ENCODE assay signal across 18 mouse cellular contexts in the genomic region with DNA sequence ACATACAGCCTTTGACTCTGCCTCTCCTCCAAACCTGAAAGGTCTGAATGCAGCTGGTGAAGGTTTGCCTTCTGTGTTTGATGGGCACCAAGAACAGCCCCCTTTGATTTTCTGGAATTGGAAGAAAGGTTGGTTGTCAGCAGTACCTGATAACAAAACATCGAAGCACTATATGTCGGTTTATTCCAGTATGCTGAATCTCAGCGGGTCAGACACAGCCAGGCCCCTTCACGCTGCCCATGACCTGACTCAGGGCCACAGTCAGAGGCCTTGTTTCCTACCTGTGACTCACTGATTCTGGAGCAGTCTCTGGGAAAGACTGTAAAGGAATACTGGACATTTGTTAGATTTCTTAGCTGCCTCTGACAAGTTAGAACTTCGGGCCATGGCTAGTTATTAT. TPM values are rescaled to one million over a fixed set of nuclear protein-coding genes. Genes with fewer than 3 reads are reported as not detected.
DNase-seq lines count a peak whose midpoint lies in the region; TF ChIP-seq lines count a peak whose summit lies in the region.
"Had no signal": no experiment of that assay in that cellular context is flagged by ENCODE, and none has a peak within 500 bp of the region (broad histone marks: within the 10 kb centered on the region; RNA-seq: fewer than 3 reads in every experiment).

No protein-coding gene starts in this region.

- DNase-seq in adrenal gland, adult 2 months, result peak; percentile 80
- DNase-seq in adrenal gland, adult 18-20 months (ENCODE audit: low spot score in 2 of 2), result no peak
- DNase-seq in adrenal gland, adult 8-10 months, result peak; percentile 66
- peak; percentile 34 for DNase-seq in adrenal gland, postnatal 10 days
- DNase-seq in adrenal gland, postnatal 25 days, result peak; percentile 43
- no peak for DNase-seq in testis, postnatal 14 days (ENCODE audit: low spot score)
- no peak for DNase-seq in left cerebral cortex, adult 2 months (ENCODE audit: extremely low spot score in 1 of 2, low spot score in 2 of 2)
- DNase-seq in thymus, postnatal 36 days, result no peak
- DNase-seq: cerebellum, adult 11-12 months; cerebellum, adult 2 months; cerebellum, adult 9-10 months; cerebellum, postnatal 10 days; cerebellum, postnatal 25 days; forebrain, postnatal 0 days had no signal

- no peak for TF ChIP-seq CTCF in left cerebral cortex, adult 2 months (IDR thresholded peaks at IDR 0.05)

- H3K27ac ChIP-seq in left cerebral cortex, adult 2 months, result no peak overlapping the region
- H3K27ac ChIP-seq: embryonic facial prominence, embryonic 10.5 days; embryonic facial prominence, embryonic 12.5 days; forebrain, embryonic 13.5 days; forebrain, embryonic 15.5 days had no signal

- no peak overlapping the region for H3K4me3 ChIP-seq in left cerebral cortex, adult 2 months
- H3K4me3 ChIP-seq: embryonic facial prominence, embryonic 10.5 days; embryonic facial prominence, embryonic 12.5 days; forebrain, embryonic 13.5 days; forebrain, embryonic 15.5 days had no signal

- intact Hi-C loops in left cerebral cortex, adult 2 months (cut with DNase I), result no loop called here

RNA-seq across cellular contexts. Expression of gene Foxk2, which starts 35.0 kb away (rescaled TPM):
- 10 to 100 TPM; 35.2 to 43.1 TPM for total RNA-seq in adrenal gland, adult 2 months (2021)
- polyA plus RNA-seq in adrenal gland, adult 2 months (2012; rRNA removed), result 44.9 and 78.0 TPM in 2 replicates
- 10 to 100 TPM; 41.6 to 45.5 TPM for total RNA-seq in adrenal gland, adult 18-20 months (2021)
- 10 to 100 TPM; 32.8 to 44.0 (median 41.8) TPM for total RNA-seq in adrenal gland, adult 8-10 months (2022)
- total RNA-seq in adrenal gland, postnatal 10 days (2021), result 10 to 100 TPM; 32.7 to 33.3 TPM
- 38.7 and 51.6 TPM in 2 replicates for total RNA-seq in adrenal gland, postnatal 25 days (2021)
- 10 to 100 TPM; 84.0 to 86.5 TPM for total RNA-seq in left cerebral cortex, adult 2 months (2021)

RNA-seq across cellular contexts. Expression of gene Narf, which starts 57.7 kb away (rescaled TPM):
- 10 to 100 TPM; 14.4 to 22.8 TPM for total RNA-seq in adrenal gland, adult 2 months (2021)
- 22.8 and 29.3 TPM in 2 replicates for polyA plus RNA-seq in adrenal gland, adult 2 months (2012; rRNA removed)
- total RNA-seq in adrenal gland, adult 18-20 months (2021), result 10 to 100 TPM; 14.4 to 15.2 TPM
- total RNA-seq in adrenal gland, adult 8-10 months (2022), result 10 to 100 TPM; 20.4 to 24.7 (median 23.1) TPM
- total RNA-seq in adrenal gland, postnatal 10 days (2021), result 10 to 100 TPM; 29.3 to 43.0 TPM
- total RNA-seq in adrenal gland, postnatal 25 days (2021), result 23.4 and 33.1 TPM in 2 replicates
- 10 to 100 TPM; 39.2 to 48.9 TPM for total RNA-seq in left cerebral cortex, adult 2 months (2021)

RNA-seq across cellular contexts. Expression of gene Wdr45b, which starts 59.5 kb away (rescaled TPM):
- total RNA-seq in adrenal gland, adult 2 months (2021), result 10 to 100 TPM; 61.8 to 69.2 TPM
- polyA plus RNA-seq in adrenal gland, adult 2 months (2012; rRNA removed), result 35.3 and 41.0 TPM in 2 replicates
- total RNA-seq in adrenal gland, adult 18-20 months (2021), result 10 to 100 TPM; 58.3 to 60.6 TPM
- 10 to 100 TPM; 53.6 to 63.4 (median 58.4) TPM for total RNA-seq in adrenal gland, adult 8-10 months (2022)
- 10 to 100 TPM; 53.4 to 66.4 TPM for total RNA-seq in adrenal gland, postnatal 10 days (2021)
- 50.2 and 68.6 TPM in 2 replicates for total RNA-seq in adrenal gland, postnatal 25 days (2021)
- total RNA-seq in left cerebral cortex, adult 2 months (2021), result 10 to 100 TPM; 62.1 to 70.9 TPM

Comparison
In these comparisons a context has a peak if more than half of its experiments do, and no peak if none do; other contexts are left out.
1. DNase-seq: peak in adrenal gland, adult 2 months (single experiment), adrenal gland, adult 8-10 months (single experiment), adrenal gland, postnatal 10 days (single experiment) and adrenal gland, postnatal 25 days (single experiment); none in adrenal gland, adult 18-20 months (0 of 2), testis, postnatal 14 days (single experiment), left cerebral cortex, adult 2 months (0 of 2) and thymus, postnatal 36 days (0 of 2).